Mouse (Mus musculus) thymus, postnatal 36 days (tissue): Measurements from ENCODE around the gene Necap1.

ENCODE experiments used
- DNase-seq, 2 experiments: peaks; one replicate each; pipeline ENCODE4 v3.0.0; 2022; ENCODE audit warnings: mixed read lengths in 2 of 2

Necap1 gene

GRCm38 (mm10) chr6:122889599-122889998 is 15.3 kb downstream of the Necap1 start:
- DNase-seq: no peak

DNA sequence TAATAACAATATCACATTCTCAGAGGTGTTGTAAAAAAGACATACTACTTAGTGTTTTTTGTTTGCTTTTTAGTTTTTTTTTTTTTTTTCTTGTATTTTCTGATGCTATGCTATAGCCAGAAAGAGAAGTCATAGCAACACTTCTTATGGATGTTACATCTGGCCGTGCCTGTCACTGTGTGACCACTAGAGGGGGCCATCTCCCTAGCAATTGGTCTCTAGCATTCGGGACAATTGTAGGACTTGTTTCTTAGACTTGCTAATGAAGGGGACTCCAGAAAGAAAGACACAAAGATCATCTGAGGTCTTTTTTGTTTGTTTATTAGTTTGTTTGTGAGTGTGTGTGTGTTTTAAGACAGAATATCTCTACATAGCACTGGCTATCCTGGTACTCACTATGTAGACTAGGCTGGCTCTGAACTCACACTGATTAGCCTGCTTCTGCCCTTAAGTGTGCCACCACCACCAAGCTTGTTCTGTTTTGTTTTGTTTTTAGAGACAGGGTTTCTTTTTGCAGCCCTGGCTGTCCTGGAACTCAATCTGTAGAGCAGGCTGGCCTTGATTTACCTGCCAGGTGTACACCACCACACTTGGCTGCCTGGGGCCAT is 18.3 kb downstream of the Necap1 start:
- DNase-seq: peak; percentile 33 to 50

GRCm38 (mm10) chr6:122919922-122920321 is 45.6 kb downstream of the Necap1 start:
- no peak for DNase-seq

DNA sequence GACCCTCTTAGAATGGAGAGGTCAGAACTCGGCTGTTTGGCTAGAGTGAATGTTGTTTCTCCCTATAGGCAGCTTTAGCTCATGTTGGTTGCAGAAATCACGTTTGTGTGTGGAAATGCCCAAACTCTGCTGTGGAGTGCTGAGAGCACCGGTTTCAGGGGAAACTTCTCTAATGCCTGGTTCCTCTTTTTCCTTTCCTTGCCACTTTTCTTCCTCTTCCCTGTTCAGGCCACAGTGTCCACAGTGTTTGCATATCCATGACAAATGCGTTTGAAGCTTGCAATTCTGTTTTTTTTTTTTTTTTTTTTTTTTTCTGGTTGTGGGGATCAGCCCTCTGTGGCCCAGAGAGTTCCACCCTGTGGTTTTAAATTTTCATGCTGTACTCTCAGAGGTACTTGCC is 47.2 kb downstream of the Necap1 start, which contains the start of gene Clec4a1:
Clec4a1 (plus strand) TSS at position 398 of the 400 bp plus-strand sequence.
- no peak for DNase-seq

GRCm38 (mm10) chr6:122934845-122935244 is 60.6 kb downstream of the Necap1 start:
- no peak for DNase-seq
